Mouse (Mus musculus): ENCODE measurements around the gene Atxn2l. TPM values are rescaled to one million over a fixed set of nuclear protein-coding genes. Genes with fewer than 3 reads are reported as not detected.
A peak's percentile ranks its signal among the peaks of the same experiment; 100 is the strongest.
"Not testable (repeated sequence)": the region's sequence is repeated elsewhere in the genome, so short reads cannot be mapped to it uniquely, and the experiment has no call there.

Gene Atxn2l
- polyA plus RNA-seq, 1 experiment from 2014 or later = 113 TPM

DNA sequence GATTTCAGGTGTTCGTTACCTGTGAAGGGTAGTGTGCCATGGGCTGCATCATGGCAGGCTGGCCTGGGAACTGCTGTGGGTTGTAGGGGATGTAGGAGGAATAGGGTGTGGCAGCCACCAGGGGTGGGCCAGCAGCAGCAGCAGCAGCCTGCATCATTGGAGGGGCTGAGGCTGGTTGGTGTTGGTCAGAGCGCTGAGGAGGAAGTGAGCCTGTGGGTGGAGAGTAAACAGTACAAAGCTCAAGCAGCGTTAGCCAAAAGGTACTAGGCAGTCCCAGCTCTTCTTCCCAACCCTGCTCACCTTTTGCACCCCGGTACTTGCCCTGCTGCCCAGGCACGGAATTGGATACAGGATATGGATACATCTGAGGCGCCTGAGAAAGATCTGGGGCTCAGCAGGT lies 9.1 kb downstream of the Atxn2l start:
- in situ Hi-C loops (cut with MboI; ENCODE audit: low pct_unique_long_range_greater_than_20kb) = no loop called here
- ATAC-seq = no peak
- no peak for DNase-seq (ENCODE audit: low read depth, low spot score)
- no peaks in the 10 kb centered on the region for H3K27me3 ChIP-seq
- POLR2A ChIA-PET = no interaction called here
- CTCF ChIA-PET = no interaction called here
- no peak for TF ChIP-seq CTCF (IDR thresholded peaks at IDR 0.05)

DNA sequence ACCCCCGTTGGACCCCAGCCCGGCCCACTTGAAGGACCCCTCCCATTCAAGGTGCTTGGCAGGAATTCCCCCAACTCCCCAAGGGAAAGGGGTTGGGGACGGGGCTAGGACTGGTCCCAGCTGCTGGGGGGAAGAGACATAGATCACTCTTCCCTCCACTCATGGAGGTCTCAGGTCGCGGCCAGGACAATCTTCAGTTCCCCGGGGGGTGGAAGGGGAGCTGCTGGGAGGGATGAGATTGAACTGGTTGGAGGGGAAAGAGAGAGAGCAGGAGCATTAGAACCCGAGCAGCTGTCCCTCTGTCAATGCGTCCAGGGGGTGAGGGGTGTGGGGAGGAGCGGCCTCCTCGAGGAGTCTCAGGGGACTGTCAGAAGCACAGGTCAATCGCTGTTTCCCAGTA lies 11.3 kb downstream of the Atxn2l start:
- TF ChIP-seq CTCF (IDR thresholded peaks at IDR 0.05) = no peak
- ChIA-PET POLR2A (interaction anchor here (0.7 to 3.4 kb wide), 2 partner anchors 10 to 74 kb away, joined by 3 to 17 read pairs; partner anchors contain the start of genes Atxn2l and Eif3c), CTCF (no interaction called here)
- H3K27me3 ChIP-seq = no peaks in the 10 kb centered on the region
- in situ Hi-C loops (cut with MboI; ENCODE audit: low pct_unique_long_range_greater_than_20kb) = no loop called here
- ATAC-seq = no peak
- DNase-seq (ENCODE audit: low read depth, low spot score) = no peak

DNA sequence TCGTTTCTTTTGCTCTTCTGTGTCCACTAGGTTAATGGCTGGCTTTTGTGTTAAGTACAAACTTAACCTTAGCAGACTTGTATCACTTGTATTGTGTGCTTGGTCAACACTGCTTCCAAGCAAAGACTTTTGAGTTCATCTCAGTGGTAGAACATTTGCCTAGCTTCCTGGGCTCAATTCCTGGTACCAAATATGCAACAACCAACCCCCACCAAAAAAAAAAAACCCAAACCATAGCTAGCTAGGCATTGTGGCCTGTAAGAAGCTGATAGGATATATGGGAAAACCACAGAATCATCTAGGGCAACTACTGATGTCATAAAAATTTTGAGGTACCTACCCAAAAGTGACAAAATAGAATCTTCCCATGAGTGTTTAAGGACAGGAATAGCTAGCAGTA lies 12.2 kb downstream of the Atxn2l start:
- no peaks in the 10 kb centered on the region for H3K27me3 ChIP-seq
- DNase-seq (ENCODE audit: low read depth, low spot score) = no peak
- no peak for TF ChIP-seq CTCF (IDR thresholded peaks at IDR 0.05)
- in situ Hi-C loops (cut with MboI; ENCODE audit: low pct_unique_long_range_greater_than_20kb) = no loop called here
- CTCF ChIA-PET = interaction anchor here (2.8 kb wide), 1 partner anchor 10 kb away, joined by 16 read pairs; no protein-coding TSS in a partner anchor
- POLR2A ChIA-PET = interaction anchor here (0.7 to 3.4 kb wide), 2 partner anchors 11 to 973 kb away, joined by 3 to 17 read pairs; partner anchors contain the start of gene Atxn2l
- no peak for ATAC-seq

DNA sequence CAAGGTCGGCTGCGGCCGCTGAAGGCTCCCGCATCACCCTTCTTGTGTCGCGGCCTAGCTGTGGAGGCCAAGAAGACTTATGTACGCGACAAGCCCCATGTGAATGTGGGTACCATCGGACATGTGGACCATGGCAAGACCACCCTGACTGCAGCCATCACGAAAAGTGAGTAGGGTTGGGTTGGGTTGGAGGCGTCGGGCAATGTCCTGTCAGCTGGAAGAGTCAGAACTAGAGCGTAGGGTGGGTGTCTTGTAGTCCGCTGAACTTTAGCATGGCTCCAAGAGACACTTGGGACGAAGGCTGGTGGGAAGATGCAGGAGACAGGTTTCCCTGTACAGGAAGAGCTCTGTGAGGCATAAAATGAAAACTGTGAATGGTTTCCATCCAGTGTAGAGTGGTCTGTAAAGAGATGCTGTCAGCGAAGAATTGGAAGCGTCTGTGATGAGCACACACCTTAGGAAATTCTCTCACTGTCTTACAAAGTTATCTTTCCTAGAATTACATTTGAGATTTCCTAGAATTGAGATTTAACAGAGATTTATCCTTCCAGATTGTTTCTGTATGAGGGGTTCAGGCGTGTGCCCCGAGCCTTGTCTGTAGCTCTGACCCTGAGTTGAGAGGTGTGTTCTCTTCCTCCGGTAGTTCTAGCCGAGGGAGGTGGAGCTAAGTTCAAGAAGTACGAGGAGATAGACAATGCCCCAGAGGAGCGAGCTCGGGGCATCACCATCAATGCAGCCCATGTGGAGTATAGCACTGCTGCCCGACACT lies 15.4 kb downstream of the Atxn2l start:
- in situ Hi-C loops (cut with MboI; ENCODE audit: low pct_unique_long_range_greater_than_20kb); H3K27me3 ChIP-seq; CTCF ChIA-PET; DNase-seq (ENCODE audit: low read depth, low spot score); ATAC-seq: not testable (repeated sequence)
- POLR2A ChIA-PET = interaction anchor here (0.6 to 3.4 kb wide), 6 partner anchors 10 to 69 kb away, joined by 3 to 23 read pairs (median 4); partner anchors contain the start of gene Sh2b1

DNA sequence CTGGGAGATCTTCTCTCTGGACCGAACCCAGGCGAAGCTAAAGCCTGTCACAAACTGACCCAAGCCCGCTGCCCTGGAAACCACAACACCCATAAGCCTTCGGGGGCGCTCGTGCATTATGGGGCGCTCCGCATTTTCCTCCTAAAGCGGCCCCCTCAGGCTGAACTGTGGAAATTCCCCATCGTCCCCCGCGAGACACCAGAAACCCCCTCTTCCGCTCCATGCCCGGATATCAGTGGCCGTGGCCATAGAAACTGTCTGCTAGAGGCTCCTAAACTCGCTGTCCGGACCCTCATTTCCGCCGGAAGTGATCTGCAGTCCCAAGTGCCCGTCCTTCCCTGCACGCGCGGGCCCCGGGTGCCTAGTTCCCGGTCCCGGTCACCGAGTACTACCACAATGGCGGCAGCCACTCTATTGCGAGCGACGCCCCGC lies 16.2 kb downstream of the Atxn2l start, which contains the start of gene Tufm:
Gene Tufm, plus strand, starts transcription at position 310 of the 432 bp plus-strand sequence.
- no peaks in the 10 kb centered on the region for H3K27me3 ChIP-seq
- TF ChIP-seq CTCF (IDR thresholded peaks at IDR 0.05) = no peak
- ATAC-seq = peak; percentile 85
- POLR2A ChIA-PET = interaction anchor here (0.6 to 3.4 kb wide), 7 partner anchors 9 to 785 kb away, joined by 3 to 23 read pairs (median 3); partner anchors contain the start of gene Sh2b1
- peak; percentile 81 for DNase-seq (ENCODE audit: low read depth, low spot score)
- in situ Hi-C loops (cut with MboI; ENCODE audit: low pct_unique_long_range_greater_than_20kb) = no loop called here
- CTCF ChIA-PET = interaction anchor here (1.1 to 1.4 kb wide), 2 partner anchors 11 kb away, joined by 4 to 5 read pairs; partner anchors contain the start of gene Sh2b1

DNA sequence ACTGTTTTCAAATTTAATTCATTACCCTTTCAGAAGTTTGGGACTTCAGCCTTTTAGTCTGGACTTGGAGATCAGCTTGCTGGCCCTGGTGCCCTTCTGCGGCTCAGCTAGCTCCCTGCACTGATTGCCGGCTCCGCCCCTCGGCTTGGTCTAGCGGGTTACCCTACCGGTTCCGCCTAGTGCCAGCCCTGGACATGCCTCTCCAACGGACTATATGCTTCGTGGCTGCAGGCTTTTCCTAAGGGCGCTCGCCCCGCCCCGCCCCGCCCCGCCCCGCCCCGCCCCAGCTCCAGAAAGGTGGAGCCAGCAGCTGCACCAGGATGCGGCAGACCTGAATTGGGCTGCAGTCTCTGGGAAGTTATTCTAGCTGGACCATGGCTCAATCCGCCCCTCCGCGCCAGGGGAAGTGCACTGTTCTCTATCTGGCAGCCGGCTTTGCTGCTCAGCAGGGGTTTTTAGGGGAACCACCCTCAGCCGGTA lies 20.8 kb downstream of the Atxn2l start:
- in situ Hi-C loops (cut with MboI; ENCODE audit: low pct_unique_long_range_greater_than_20kb) = no loop called here
- DNase-seq (ENCODE audit: low read depth, low spot score) (no peak), ATAC-seq (peak; percentile 75)
- CTCF ChIA-PET = interaction anchor here (1.0 to 1.3 kb wide), 4 partner anchors 15 to 45 kb away, joined by 3 to 5 read pairs (median 3); no protein-coding TSS in a partner anchor
- no peaks in the 10 kb centered on the region for H3K27me3 ChIP-seq
- no peak for TF ChIP-seq CTCF (IDR thresholded peaks at IDR 0.05)
- POLR2A ChIA-PET = interaction anchor here (0.9 to 1.9 kb wide), 4 partner anchors 7 to 84 kb away, joined by 3 to 7 read pairs (median 4); partner anchors contain the start of genes Eif3c and Sh2b1

DNA sequence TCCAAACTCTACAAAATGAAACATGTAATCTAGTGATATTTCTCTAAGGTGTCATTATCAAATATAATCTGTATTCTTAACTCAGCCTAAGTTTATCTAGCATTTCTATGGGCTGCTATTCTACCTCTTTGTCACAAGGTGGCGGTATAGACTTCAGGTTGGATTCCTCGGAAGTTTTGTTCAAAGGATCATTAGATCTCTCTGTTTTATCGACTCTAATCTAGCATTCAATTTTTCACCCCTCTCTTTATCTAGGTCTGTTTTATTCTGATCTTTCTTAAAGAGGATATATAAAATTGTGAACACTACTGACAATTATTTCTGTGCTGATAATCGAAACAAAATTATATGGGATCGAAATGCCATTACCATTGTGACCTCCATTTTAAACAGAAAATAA lies 21.5 kb downstream of the Atxn2l start:
- in situ Hi-C loops (cut with MboI; ENCODE audit: low pct_unique_long_range_greater_than_20kb) = no loop called here
- CTCF ChIA-PET = interaction anchor here (1.0 kb wide), 1 partner anchor 28 kb away, joined by 3 read pairs; no protein-coding TSS in a partner anchor
- H3K27me3 ChIP-seq = no peaks in the 10 kb centered on the region
- no peak for DNase-seq (ENCODE audit: low read depth, low spot score)
- peak; percentile 57 for TF ChIP-seq CTCF (IDR thresholded peaks at IDR 0.05)
- POLR2A ChIA-PET = interaction anchor here (0.9 to 1.9 kb wide), 2 partner anchors 46 to 84 kb away, joined by 4 read pairs; partner anchors contain the start of gene Eif3c
- ATAC-seq = no peak

DNA sequence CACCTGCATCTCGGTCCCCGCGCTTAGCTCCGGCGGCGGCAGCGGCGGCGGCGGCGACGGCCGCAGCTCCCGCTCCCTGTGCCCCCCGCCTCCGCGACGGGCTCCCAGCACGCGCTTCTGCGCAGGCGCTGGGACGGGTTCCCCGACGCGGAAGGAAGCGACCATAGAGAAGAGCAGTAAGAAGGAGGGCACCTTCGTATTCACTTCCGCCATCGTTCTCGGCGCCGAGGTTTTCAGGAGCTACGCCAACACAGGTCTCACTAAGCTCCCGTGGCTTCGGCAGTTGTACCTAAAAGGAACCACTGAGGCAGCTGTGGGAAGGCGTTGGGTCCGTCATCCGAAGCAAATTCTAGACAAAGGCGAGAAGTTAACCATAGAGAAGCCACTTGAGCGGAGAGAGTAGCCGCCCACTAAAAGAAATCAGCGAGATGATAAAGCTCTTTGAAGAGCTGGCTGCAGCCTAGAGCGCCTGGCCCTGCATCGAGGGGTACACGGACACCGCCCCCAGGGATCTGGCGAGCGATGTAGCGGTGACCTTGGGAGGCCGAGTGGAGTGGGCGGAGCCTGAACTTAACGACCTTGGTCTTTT lies 28.1 kb downstream of the Atxn2l start, which contains the start of gene Sh2b1:
Gene Sh2b1, minus strand, starts transcription at position 432 of the 589 bp plus-strand sequence.
- ATAC-seq (peak; percentile 64), DNase-seq (ENCODE audit: low read depth, low spot score) (peak; percentile 82)
- ChIA-PET POLR2A (interaction anchor here (0.6 to 2.5 kb wide), 7 partner anchors 8 to 346 kb away, joined by 3 to 10 read pairs (median 3); partner anchors contain the start of gene Tufm), CTCF (interaction anchor here (1.0 to 2.1 kb wide), 5 partner anchors 10 to 151 kb away, joined by 3 to 7 read pairs (median 3); no protein-coding TSS in a partner anchor)
- TF ChIP-seq CTCF (IDR thresholded peaks at IDR 0.05) = no peak
- H3K27me3 ChIP-seq = no peaks in the 10 kb centered on the region
- in situ Hi-C loops (cut with MboI; ENCODE audit: low pct_unique_long_range_greater_than_20kb) = loop anchor here (5.0 kb wide), 1 partner anchor 52 kb away; no protein-coding TSS in a partner anchor

DNA sequence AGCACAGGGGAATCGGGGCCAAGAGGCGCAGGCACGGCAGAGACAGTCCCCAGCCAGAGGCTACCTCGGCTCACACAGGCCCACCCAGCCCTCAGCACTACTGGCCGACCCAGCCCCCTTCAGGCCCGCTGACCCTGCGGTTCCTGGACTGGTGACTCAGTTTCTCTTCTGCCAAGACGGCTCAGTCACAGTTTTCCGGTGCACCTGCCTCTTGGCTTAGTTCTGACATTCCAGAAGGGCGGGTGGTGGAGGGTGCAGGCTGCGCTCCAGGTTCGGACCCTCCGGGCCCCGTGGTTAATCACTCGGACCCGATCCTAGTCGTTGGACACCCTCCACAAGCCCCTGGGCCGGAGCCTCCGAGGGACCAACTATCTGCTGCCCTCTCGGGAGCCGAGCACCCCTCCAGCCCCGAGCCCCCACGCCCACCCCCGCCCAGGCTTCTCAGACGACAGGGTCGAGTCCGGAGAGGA lies 28.7 kb downstream of the Atxn2l start:
- ATAC-seq (no peak), DNase-seq (ENCODE audit: low read depth, low spot score) (no peak)
- CTCF ChIA-PET = interaction anchor here (1.0 to 2.1 kb wide), 4 partner anchors 11 to 150 kb away, joined by 3 to 7 read pairs (median 3); no protein-coding TSS in a partner anchor
- POLR2A ChIA-PET = interaction anchor here (0.6 to 2.5 kb wide), 6 partner anchors 8 to 81 kb away, joined by 3 to 10 read pairs (median 4); partner anchors contain the start of genes Atp2a1 and Tufm
- no peak for TF ChIP-seq CTCF (IDR thresholded peaks at IDR 0.05)
- no peaks in the 10 kb centered on the region for H3K27me3 ChIP-seq
- in situ Hi-C loops (cut with MboI; ENCODE audit: low pct_unique_long_range_greater_than_20kb) = no loop called here
